Mouse (Mus musculus): ENCODE measurements around the gene Nr5a2.

DNA sequence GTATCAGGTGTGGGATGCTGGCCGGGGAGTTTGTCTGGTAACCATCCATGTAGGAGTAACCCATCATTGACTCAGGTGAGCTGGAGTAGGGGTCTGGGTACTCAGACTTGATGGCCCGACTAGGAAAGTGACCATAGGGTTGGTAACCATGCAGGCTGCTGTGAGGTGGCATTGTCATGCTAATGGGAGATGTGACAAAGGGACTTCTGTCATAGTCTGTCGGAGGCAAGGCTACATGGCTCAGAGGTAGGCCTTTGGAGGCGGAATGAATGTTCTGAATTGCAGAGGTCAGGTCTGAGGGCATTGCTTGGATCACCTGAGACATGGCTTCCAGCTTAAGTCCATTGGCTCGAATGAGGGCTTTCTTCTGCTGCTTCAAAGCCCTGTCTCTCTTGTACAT lies 19.6 kb downstream of the Nr5a2 start:
- TF ChIP-seq CTCF (IDR thresholded peaks at IDR 0.05; ENCODE audit: low read depth), result no peak
- TF ChIP-seq EP300 (IDR thresholded peaks at IDR 0.05; ENCODE audit: low read depth), result no peak

Data from heart, postnatal 0 days (tissue).